In genomic region chr8:62060357-62060756, GRCm38 (mm10) we compare ENCODE assay signal across 9 mouse cellular contexts.
DNase-seq lines count a peak whose midpoint lies in the region; ATAC-seq and TF ChIP-seq lines count a peak whose summit lies in the region.
"Had no signal": no experiment of that assay in that cellular context is flagged by ENCODE, and none has a peak within 500 bp of the region (broad histone marks: within the 10 kb centered on the region; RNA-seq: fewer than 3 reads in every experiment).

No protein-coding gene starts in this region.

- H3K4me3 ChIP-seq in embryonic facial prominence, embryonic 11.5 days (ENCODE audit: low read depth, low read length) = no peak overlapping the region
- no peak overlapping the region for H3K4me3 ChIP-seq in embryonic facial prominence, embryonic 10.5 days
- no peak overlapping the region for H3K4me3 ChIP-seq in layer of hippocampus, adult 2 months
- H3K4me3 ChIP-seq in cortical plate, adult 2 months (ENCODE audit: insufficient read depth, low read length) = no peak overlapping the region
- H3K4me3 ChIP-seq: erythroblast, embryonic 14.5 days had no signal

- no peak overlapping the region for H3K4me2 ChIP-seq in embryonic facial prominence, embryonic 11.5 days (ENCODE audit: low read depth, low read length)

- peak; percentile 83 for TF ChIP-seq CTCF in layer of hippocampus, adult 2 months (conservative IDR thresholded peaks at IDR 0.05)
- TF ChIP-seq CTCF in cortical plate, adult 2 months (IDR thresholded peaks at IDR 0.05; ENCODE audit: extremely low read depth, insufficient read depth, low read length) = peak; percentile 18; the same call in 1 of the 2 replicates

- H3K36me3 ChIP-seq in embryonic facial prominence, embryonic 11.5 days (replicated peaks; ENCODE audit: control insufficient read depth, insufficient read depth, low read depth, low read length) = no peaks in the 10 kb centered on the region
- no peaks in the 10 kb centered on the region for H3K36me3 ChIP-seq in embryonic facial prominence, embryonic 10.5 days (replicated peaks)

- H3K9me3 ChIP-seq in embryonic facial prominence, embryonic 11.5 days (replicated peaks; ENCODE audit: control insufficient read depth, low read length) = no peaks in the 10 kb centered on the region
- H3K9me3 ChIP-seq in embryonic facial prominence, embryonic 10.5 days = no peaks in the 10 kb centered on the region

- DNase-seq in embryonic facial prominence, embryonic 11.5 days (ENCODE audit: low spot score) = peak; percentile 44
- DNase-seq in embryonic facial prominence, embryonic 10.5 days (ENCODE audit: low spot score) = no peak
- peak; percentile 16 to 29 for DNase-seq in layer of hippocampus, adult 2 months (ENCODE audit: low spot score in 2 of 2)
- DNase-seq in layer of hippocampus, adult 11-12 months (ENCODE audit: low spot score) = no peak
- peak; percentile 6 for DNase-seq in 416B (ENCODE audit: low read depth)
- no peak for DNase-seq in urinary bladder, postnatal 36 days (ENCODE audit: low spot score in 2 of 2)
- no peak for DNase-seq in spleen, postnatal 10 days (ENCODE audit: low spot score in 2 of 2)

- TF ChIP-seq POLR2A in cortical plate, adult 2 months (IDR thresholded peaks at IDR 0.05; ENCODE audit: extremely low read depth, insufficient read depth, low read length) = no peak

- H3K27ac ChIP-seq in embryonic facial prominence, embryonic 11.5 days (replicated peaks; ENCODE audit: low read depth, low read length) = no peak overlapping the region
- H3K27ac ChIP-seq in embryonic facial prominence, embryonic 10.5 days (replicated peaks) = no peak overlapping the region
- no peak overlapping the region for H3K27ac ChIP-seq in layer of hippocampus, adult 2 months
- H3K27ac ChIP-seq in cortical plate, adult 2 months (ENCODE audit: insufficient read depth, low read length) = no peak overlapping the region

- no peak overlapping the region for H3K9ac ChIP-seq in embryonic facial prominence, embryonic 11.5 days (replicated peaks; ENCODE audit: low read length)

- H3K4me1 ChIP-seq in embryonic facial prominence, embryonic 11.5 days (ENCODE audit: control insufficient read depth, insufficient read depth, low read length) = no peaks in the 10 kb centered on the region
- H3K4me1 ChIP-seq in embryonic facial prominence, embryonic 10.5 days = no peaks in the 10 kb centered on the region
- H3K4me1 ChIP-seq in cortical plate, adult 2 months (ENCODE audit: control insufficient read depth, insufficient read depth, low read length) = no peaks in the 10 kb centered on the region

- H3K27me3 ChIP-seq in embryonic facial prominence, embryonic 11.5 days (ENCODE audit: control insufficient read depth, insufficient read depth, low read length) = no peaks in the 10 kb centered on the region
- no peaks in the 10 kb centered on the region for H3K27me3 ChIP-seq in embryonic facial prominence, embryonic 10.5 days (replicated peaks; ENCODE audit: low read depth, poor library complexity, severe bottlenecking)

- ATAC-seq in embryonic facial prominence, embryonic 11.5 days (replicated peaks; ENCODE audit: insufficient number of reproducible peaks, low FRiP score, low TSS enrichment, low read depth) = no peak

Comparison
In these comparisons a context has a peak if more than half of its experiments do, and no peak if none do; other contexts are left out.
1. DNase-seq: peak in embryonic facial prominence, embryonic 11.5 days (single experiment), layer of hippocampus, adult 2 months (2 of 2) and 416B (single experiment); none in embryonic facial prominence, embryonic 10.5 days (single experiment), layer of hippocampus, adult 11-12 months (single experiment), urinary bladder, postnatal 36 days (0 of 2) and spleen, postnatal 10 days (0 of 2).